Mouse (Mus musculus) lung, adult 2 months (tissue): ENCODE measurements around the gene Socs4.

Source experiments
- CTCF ChIP-seq: fragments of 200-500 bp; IDR thresholded peaks from 2 replicates; pipeline ENCODE4 v1.5.1; 2011; ENCODE audit warnings: mild to moderate bottlenecking, low read length, control low read depth; ENCODE audit not compliant: insufficient read depth
- POLR2A ChIP-seq: fragments of 200-500 bp; IDR thresholded peaks from 2 replicates; pipeline ENCODE4 v1.6.1; 2011; ENCODE audit warnings: low read depth, mild to moderate bottlenecking, control low read depth, low read length, borderline replicate concordance; ENCODE audit errors: extremely low read depth

- TF ChIP-seq CTCF (no peak), POLR2A (no peak)
Measured at GRCm38 (mm10) chr14:47307669-47308068, 30.9 kb downstream of the Socs4 start.
